In the genomic region with DNA sequence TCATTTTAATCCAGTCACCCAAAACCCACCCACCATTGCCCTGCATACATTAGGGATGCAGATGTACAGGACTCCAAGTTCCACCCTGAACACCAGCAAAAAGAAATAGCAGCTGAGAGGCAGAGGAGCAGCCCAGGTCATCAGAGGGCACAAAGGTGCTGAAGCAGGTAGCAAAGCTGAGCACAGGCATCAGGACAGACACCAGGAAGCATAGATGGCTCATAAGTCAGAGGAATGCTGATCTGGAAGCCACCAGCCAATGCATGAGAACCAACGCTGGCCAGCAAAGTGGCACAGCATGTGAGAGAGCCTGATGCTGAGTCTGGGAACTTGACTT, we compare ENCODE assay signal across 14 mouse cellular contexts. TPM values are rescaled to one million over a fixed set of nuclear protein-coding genes. Genes with fewer than 3 reads are reported as not detected.
"Had no signal": no experiment of that assay in that cellular context is flagged by ENCODE, and none has a peak within 500 bp of the region (broad histone marks: within the 10 kb centered on the region; RNA-seq: fewer than 3 reads in every experiment).

No protein-coding gene starts in this region.

- H3K4me2 ChIP-seq: neural tube, embryonic 15.5 days; stomach, embryonic 15.5 days had no signal

- H3K4me1 ChIP-seq: neural tube, embryonic 15.5 days; stomach, embryonic 15.5 days had no signal

- H3K27me3 ChIP-seq: neural tube, embryonic 15.5 days; stomach, embryonic 15.5 days had no signal

- DNase-seq: right cerebral cortex, adult 18-20 months had no signal

- H3K9me3 ChIP-seq: neural tube, embryonic 15.5 days; stomach, embryonic 15.5 days had no signal

- H3K9ac ChIP-seq: neural tube, embryonic 15.5 days; stomach, embryonic 15.5 days had no signal

- H3K27ac ChIP-seq: neural tube, embryonic 15.5 days; stomach, embryonic 15.5 days; stomach, postnatal 0 days had no signal

- H3K4me3 ChIP-seq: neural tube, embryonic 15.5 days; stomach, embryonic 15.5 days had no signal

RNA-seq across cellular contexts. Expression of a gene that starts 44.4 kb away (rescaled TPM):
- total RNA-seq: neutrophil, adult 5-6 weeks had no signal
- polyA plus RNA-seq: neural tube, embryonic 14.5 days; neural tube, embryonic 15.5 days; small intestine, adult 2 months; spleen, adult 2 months; stomach, embryonic 14.5 days; stomach, embryonic 15.5 days; stomach, embryonic 16.5 days; stomach, postnatal 0 days; testis, adult 2 months; thymus, adult 2 months; thymus, postnatal 0 days; urinary bladder, adult 2 months had no signal

RNA-seq across cellular contexts. Expression of a gene that starts 45.2 kb away (rescaled TPM):
- polyA plus RNA-seq: neural tube, embryonic 14.5 days; neural tube, embryonic 15.5 days; small intestine, adult 2 months; stomach, embryonic 14.5 days; stomach, embryonic 15.5 days; stomach, embryonic 16.5 days had no signal
